Mouse (Mus musculus): ENCODE data around the gene Rai14. TPM values are rescaled to one million over a fixed set of nuclear protein-coding genes. Genes with fewer than 3 reads are reported as not detected.

Rai14 gene
- polyA plus RNA-seq, 2 experiments = 2.9 to 3.7 TPM

DNA sequence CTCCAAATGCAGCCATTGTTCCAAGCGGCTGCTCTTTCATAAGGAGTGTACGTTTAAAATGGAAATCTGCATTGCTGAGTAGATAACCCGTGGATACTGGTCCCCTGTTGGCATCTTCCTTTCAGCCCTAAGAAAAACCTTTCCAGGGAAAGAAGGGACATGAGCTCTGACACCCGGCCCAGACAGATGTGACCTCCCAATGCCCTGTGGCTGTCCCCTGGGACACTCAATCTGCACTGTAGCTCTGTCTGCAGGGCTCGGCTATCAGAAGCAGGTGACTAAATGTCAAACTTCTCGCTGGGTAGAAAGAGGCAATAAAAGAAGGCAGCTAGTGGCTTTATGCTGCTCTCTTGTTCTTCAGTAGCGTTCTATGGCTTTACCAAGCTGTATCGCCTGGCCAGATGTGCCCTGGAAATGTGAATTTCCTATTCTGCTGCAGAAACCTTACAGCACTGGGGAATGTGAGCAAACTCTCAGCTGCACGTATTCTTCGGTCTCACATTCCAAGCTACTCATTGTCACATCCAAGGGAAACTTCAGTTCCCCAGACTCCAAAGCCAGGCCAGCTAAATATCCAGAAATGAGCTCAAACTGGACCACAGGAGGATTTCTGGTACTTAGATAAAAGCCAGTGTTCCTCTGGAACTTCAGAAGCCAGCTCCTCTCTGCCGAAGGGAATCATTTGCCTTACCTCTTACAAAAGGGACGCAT is 8.4 kb upstream of the Rai14 start:
- Histone ChIP-seq H3K36me3 (replicated peaks; ENCODE audit: control insufficient read depth, insufficient read depth, low read depth) (no peaks in the 10 kb centered on the region), H3K27ac (no peak overlapping the region), H3K4me2 (ENCODE audit: low read depth) (no peak overlapping the region), H3K27me3 (ENCODE audit: control insufficient read depth, insufficient read depth, low read length) (no peaks in the 10 kb centered on the region), H3K9me3 (ENCODE audit: control insufficient read depth, low read length) (no peaks in the 10 kb centered on the region), H3K4me3 (ENCODE audit: insufficient read depth in 1 of 2, low read depth in 2 of 2, low read length in 2 of 2) (no peak overlapping the region), H3K4me1 (replicated peaks; ENCODE audit: control insufficient read depth in 2 of 2, insufficient read depth in 2 of 2, low read length in 1 of 2) (no peaks in the 10 kb centered on the region; a peak in 2 of 4 replicates), H3K9ac (replicated peaks) (no peak overlapping the region; the same call in 1 of the 2 replicates)
- ATAC-seq (ENCODE audit: insufficient read depth) (no peak), DNase-seq (ENCODE audit: low read depth in 3 of 3, low spot score in 3 of 3) (no peak)
- TF ChIP-seq EP300 (IDR thresholded peaks at IDR 0.05; ENCODE audit: low read depth) (no peak), CTCF (IDR thresholded peaks at IDR 0.05; ENCODE audit: low read depth) (no peak)
- WGBS (ENCODE audit: insufficient replicate concordance) = 51% methylated on average over 12 of the region's 12 CpGs

DNA sequence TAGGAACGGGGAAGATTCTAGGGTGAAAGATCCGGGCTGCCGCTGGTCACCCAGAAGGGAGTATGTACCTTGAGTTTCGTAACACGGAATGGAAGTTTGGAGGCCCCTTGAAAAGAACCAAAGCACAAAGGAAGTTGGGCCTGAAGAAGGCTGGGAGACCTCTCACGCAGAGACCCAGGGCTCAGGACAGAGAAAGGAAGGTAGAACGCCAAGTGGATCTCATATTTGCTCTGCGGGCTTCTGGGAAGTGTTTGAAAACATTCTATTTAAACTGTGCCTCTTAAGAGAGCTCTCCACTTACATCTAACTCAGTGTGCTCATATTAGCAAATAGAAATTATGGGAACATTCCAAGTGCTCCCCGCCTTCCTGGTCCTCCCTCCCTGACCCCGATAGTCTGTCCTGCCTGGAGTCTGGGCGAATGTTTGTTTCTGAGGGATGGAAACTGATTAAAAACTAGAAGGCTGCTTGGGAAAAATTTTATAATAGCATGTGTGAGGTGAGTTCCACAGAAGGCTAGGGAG is 6.9 kb upstream of the Rai14 start:
- no peaks in the 10 kb centered on the region for H3K9me3 ChIP-seq (ENCODE audit: control insufficient read depth, low read length)
- no peak overlapping the region for H3K4me3 ChIP-seq (ENCODE audit: insufficient read depth in 1 of 2, low read depth in 2 of 2, low read length in 2 of 2)
- TF ChIP-seq EP300 (IDR thresholded peaks at IDR 0.05; ENCODE audit: low read depth) = no peak
- no peak for TF ChIP-seq CTCF (IDR thresholded peaks at IDR 0.05; ENCODE audit: low read depth)
- H3K4me1 ChIP-seq (replicated peaks; ENCODE audit: control insufficient read depth in 2 of 2, insufficient read depth in 2 of 2, low read length in 1 of 2) = no peaks in the 10 kb centered on the region; a peak in 2 of 4 replicates
- no peak overlapping the region for H3K27ac ChIP-seq
- no peaks in the 10 kb centered on the region for H3K27me3 ChIP-seq (ENCODE audit: control insufficient read depth, insufficient read depth, low read length)
- no peak for ATAC-seq (ENCODE audit: insufficient read depth)
- H3K36me3 ChIP-seq (replicated peaks; ENCODE audit: control insufficient read depth, insufficient read depth, low read depth) = no peaks in the 10 kb centered on the region
- no peak for DNase-seq (ENCODE audit: low read depth in 3 of 3, low spot score in 3 of 3)
- H3K4me2 ChIP-seq (ENCODE audit: low read depth) = no peak overlapping the region
- no peak overlapping the region for H3K9ac ChIP-seq (replicated peaks)
- WGBS (ENCODE audit: insufficient replicate concordance) = 68% methylated on average over 11 of the region's 11 CpGs

DNA sequence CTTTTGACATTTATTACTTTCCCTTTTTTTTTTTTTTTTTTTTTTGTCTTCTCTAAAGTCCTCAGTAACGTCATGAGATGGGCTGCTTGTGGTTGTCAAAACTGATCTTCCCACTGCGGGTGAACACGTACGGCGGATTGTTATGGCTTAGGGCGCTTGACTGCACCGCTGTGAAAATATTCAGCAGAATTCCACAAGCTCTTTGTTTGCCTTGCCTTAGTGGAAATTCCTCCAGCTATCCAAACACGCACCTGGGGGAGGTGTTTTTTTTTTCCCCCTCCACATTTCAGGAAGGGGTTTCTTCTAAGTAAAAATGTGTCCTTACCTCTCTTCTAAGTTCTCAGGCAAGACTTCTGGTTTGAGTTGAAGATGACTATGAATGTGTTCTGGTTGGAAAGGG is 6.2 kb upstream of the Rai14 start:
- Histone ChIP-seq H3K27me3 (ENCODE audit: control insufficient read depth, insufficient read depth, low read length) (no peaks in the 10 kb centered on the region), H3K9me3 (ENCODE audit: control insufficient read depth, low read length) (no peaks in the 10 kb centered on the region), H3K36me3 (replicated peaks; ENCODE audit: control insufficient read depth, insufficient read depth, low read depth) (no peaks in the 10 kb centered on the region), H3K9ac (replicated peaks) (no peak overlapping the region), H3K4me1 (replicated peaks; ENCODE audit: control insufficient read depth in 2 of 2, insufficient read depth in 2 of 2, low read length in 1 of 2) (no peaks in the 10 kb centered on the region; a peak in 2 of 4 replicates), H3K27ac (no peak overlapping the region), H3K4me3 (ENCODE audit: insufficient read depth in 1 of 2, low read depth in 2 of 2, low read length in 2 of 2) (no peak overlapping the region), H3K4me2 (ENCODE audit: low read depth) (no peak overlapping the region)
- DNase-seq (ENCODE audit: low read depth in 3 of 3, low spot score in 3 of 3) = no peak
- TF ChIP-seq EP300 (IDR thresholded peaks at IDR 0.05; ENCODE audit: low read depth) (no peak), CTCF (IDR thresholded peaks at IDR 0.05; ENCODE audit: low read depth) (no peak)
- no peak for ATAC-seq (ENCODE audit: insufficient read depth)
- 59% methylated on average over 8 of the region's 8 CpGs for WGBS (ENCODE audit: insufficient replicate concordance)

DNA sequence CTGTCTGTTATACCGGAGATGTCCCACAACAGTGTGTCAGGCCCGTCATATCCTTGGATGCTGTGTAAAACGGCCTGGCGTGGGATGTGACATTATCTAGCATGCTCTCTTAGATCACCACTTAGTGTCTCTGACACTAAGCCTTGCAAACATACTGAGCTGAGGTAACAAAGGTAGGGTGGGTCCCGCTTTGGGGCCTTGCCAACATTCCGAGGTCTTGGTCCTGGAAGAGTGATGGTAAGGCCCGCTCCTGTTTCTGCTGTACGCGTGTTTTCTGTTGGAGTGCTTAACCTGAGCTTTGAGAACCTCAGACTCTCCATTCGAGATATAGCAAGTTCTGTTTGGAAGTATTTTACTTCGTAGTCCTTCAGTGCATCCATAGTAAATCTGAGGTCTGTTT is 5.8 kb upstream of the Rai14 start:
- Histone ChIP-seq H3K4me3 (ENCODE audit: insufficient read depth in 1 of 2, low read depth in 2 of 2, low read length in 2 of 2) (no peak overlapping the region), H3K4me1 (replicated peaks; ENCODE audit: control insufficient read depth in 2 of 2, insufficient read depth in 2 of 2, low read length in 1 of 2) (no peaks in the 10 kb centered on the region; a peak in 2 of 4 replicates)
- TF ChIP-seq CTCF (IDR thresholded peaks at IDR 0.05; ENCODE audit: low read depth) = no peak
- TF ChIP-seq EP300 (IDR thresholded peaks at IDR 0.05; ENCODE audit: low read depth) = no peak

DNA sequence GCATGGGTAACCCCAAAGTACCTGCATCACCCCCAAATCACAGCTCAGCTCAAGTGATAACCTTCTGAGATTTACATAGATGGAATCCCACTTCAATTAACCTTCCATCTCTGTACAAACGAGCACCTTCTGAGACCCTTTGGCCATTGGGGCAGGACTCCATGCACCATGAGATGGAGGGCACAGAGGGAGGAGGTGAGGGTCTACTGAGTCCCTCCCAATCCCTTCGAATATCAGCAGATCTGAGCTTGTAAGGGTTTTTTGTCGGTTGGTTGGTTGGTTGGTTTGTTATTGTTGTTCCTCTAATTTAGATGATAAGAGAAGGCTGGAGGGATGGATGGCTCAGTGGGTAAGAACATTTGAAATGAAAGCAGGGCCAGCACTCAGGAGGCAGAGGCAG is 5.1 kb upstream of the Rai14 start:
- H3K4me1 ChIP-seq (replicated peaks; ENCODE audit: control insufficient read depth in 2 of 2, insufficient read depth in 2 of 2, low read length in 1 of 2) = no peaks in the 10 kb centered on the region; a peak in 2 of 4 replicates
- no peak overlapping the region for H3K9ac ChIP-seq (replicated peaks)
- no peak overlapping the region for H3K27ac ChIP-seq
- H3K27me3 ChIP-seq (ENCODE audit: control insufficient read depth, insufficient read depth, low read length) = peaks cover 7% of the 10 kb centered on the region
- DNase-seq (ENCODE audit: low read depth in 3 of 3, low spot score in 3 of 3) (no peak), ATAC-seq (ENCODE audit: insufficient read depth) (no peak)
- no peak overlapping the region for H3K4me3 ChIP-seq (ENCODE audit: insufficient read depth in 1 of 2, low read depth in 2 of 2, low read length in 2 of 2)
- no peaks in the 10 kb centered on the region for H3K9me3 ChIP-seq (ENCODE audit: control insufficient read depth, low read length)
- 52% methylated on average over 3 of the region's 3 CpGs for WGBS (ENCODE audit: insufficient replicate concordance)
- no peaks in the 10 kb centered on the region for H3K36me3 ChIP-seq (replicated peaks; ENCODE audit: control insufficient read depth, insufficient read depth, low read depth)
- TF ChIP-seq EP300 (IDR thresholded peaks at IDR 0.05; ENCODE audit: low read depth) = no peak
- no peak for TF ChIP-seq CTCF (IDR thresholded peaks at IDR 0.05; ENCODE audit: low read depth)
- no peak overlapping the region for H3K4me2 ChIP-seq (ENCODE audit: low read depth)

More for the DNA sequence above, 5.8 kb upstream of the Rai14 start:
- H3K36me3 ChIP-seq (replicated peaks; ENCODE audit: control insufficient read depth, insufficient read depth, low read depth) = no peaks in the 10 kb centered on the region
- H3K9me3 ChIP-seq (ENCODE audit: control insufficient read depth, low read length) = no peaks in the 10 kb centered on the region
- ATAC-seq (ENCODE audit: insufficient read depth) = no peak
- peaks cover 3% of the 10 kb centered on the region; the same call in 1 of the 2 replicates for H3K27me3 ChIP-seq (ENCODE audit: control insufficient read depth, insufficient read depth, low read length)
- H3K9ac ChIP-seq (replicated peaks) = no peak overlapping the region
- H3K4me2 ChIP-seq (ENCODE audit: low read depth) = no peak overlapping the region
- no peak overlapping the region for H3K27ac ChIP-seq
- 69% methylated on average over 11 of the region's 11 CpGs for WGBS (ENCODE audit: insufficient replicate concordance)
- no peak for DNase-seq (ENCODE audit: low read depth in 3 of 3, low spot score in 3 of 3)
